Mouse (Mus musculus): Measurements from ENCODE around the gene Tank. TPM values are rescaled to one million over a fixed set of nuclear protein-coding genes. Genes with fewer than 3 reads are reported as not detected.

The Tank gene
- total RNA-seq, 2 experiments from 2014 or later: 36.8 to 37.2 TPM

GRCm38 (mm10) chr2:61655382-61656281, 77.2 kb downstream of the Tank start:
- peak; percentile 49 for DNase-seq

DNA sequence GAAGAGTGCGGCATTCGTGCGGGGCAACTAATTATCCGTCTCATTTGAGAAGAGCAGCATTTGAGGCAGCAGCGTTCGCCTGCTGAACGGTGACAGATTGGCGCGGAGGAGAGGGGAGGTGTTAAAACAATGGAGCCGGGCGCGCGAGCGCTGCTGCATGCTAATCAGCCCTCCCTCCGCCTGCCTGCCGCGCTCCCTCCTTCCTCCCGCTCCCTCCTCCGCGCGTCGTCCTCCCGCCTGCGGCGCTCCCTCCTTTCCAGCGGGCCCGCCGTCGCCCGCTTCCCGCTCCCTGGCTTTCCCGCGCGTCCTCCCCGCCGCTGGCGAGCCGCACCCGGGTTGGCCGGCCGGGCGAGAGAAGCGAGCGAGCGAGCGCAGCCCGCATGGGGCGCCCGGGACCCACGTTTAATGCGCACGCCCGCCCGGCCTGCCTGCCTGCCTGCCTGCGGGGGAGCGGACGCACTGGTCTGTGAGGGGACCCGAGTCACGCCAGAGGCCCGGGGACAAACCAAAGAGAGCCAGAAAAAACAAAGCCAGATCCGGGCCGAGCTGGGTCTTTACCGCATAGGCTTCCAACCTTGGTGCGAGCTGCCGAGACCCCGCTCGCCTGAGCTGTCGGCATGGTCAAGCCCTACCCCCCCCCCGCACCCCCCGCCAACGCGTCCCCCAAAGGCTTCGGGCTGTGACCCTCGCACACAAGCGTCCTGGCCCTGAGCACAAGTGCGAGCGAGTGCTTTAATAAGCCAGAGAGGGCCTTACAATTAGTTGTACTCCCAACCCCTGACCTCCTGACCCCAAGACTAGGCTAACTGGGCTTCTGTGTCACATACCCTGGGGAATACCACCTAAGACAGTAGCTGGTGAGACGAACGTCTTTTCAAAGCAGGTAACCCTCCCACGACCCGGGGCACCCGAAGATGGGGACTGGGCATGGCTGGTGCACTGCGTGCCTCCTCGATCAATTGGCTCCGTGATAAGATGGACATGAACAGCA, 78.3 kb downstream of the Tank start:
- peak; percentile 73 for DNase-seq

DNA sequence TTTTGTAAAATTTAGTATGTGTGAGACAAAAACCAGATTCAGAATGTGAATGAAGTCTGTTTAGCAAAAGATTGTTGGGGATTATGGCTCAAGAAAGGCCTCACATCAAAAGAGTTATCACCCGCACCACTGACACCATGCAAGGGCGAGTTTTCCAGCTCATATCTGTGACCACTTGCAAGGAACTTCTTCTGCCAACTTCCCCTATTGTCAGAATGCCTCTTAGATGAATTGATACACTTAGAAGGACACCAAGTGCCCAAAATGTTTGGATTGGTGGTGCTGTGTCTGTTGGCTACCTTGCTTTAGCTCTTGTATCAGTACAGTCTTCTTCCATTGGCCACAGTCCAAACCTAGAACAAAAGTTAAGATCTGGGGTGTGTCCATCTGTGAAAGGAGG, 80.9 kb downstream of the Tank start:
- DNase-seq: no peak

- no peak for DNase-seq
Measured at GRCm38 (mm10) chr2:61662833-61663232, 84.4 kb downstream of the Tank start.

- no peak for DNase-seq
Measured at GRCm38 (mm10) chr2:61663573-61664241, 85.3 kb downstream of the Tank start.

DNA sequence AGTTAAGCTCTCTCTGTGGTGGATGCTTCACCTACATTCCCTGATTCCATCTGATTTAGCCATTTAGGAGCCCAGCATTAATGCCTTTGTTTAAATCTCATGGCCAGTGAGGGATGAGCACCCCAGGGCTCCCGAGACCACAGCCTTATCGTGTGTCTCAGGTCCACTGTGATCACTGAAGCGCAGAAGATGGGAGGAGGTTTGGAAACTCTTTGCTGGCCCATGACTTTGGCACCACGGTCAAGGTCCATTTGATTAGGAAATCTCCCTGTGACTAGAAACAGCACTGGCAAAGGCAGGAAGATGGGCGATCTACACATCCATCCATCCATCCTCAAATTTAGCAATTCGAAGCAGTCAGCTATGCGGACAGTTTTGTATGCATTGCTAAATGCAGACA, 89.0 kb downstream of the Tank start:
- no peak for DNase-seq

GRCm38 (mm10) chr2:61668260-61668659, 89.9 kb downstream of the Tank start:
- DNase-seq: peak; percentile 69

- no peak for DNase-seq
Measured at GRCm38 (mm10) chr2:61674555-61674954, 96.2 kb downstream of the Tank start.

DNA sequence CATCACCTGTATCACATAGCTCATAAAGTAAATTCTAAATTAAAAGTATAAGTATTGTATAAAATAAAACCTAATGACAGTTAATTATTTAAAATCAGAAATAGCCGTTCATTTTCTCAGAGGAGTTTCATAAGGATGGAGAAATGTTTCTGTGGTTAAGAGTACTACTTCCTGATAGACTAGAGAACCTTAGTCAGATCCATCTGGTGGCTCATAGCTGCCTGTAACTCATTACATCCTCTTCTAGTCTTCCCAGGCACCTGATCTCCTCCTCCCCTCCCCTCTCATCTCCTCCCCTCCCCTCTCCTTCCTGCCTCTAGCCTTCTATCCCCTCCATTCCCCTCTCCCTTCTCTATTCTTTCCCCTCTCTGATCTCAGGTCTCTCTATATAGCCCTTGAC, 103.2 kb downstream of the Tank start:
- DNase-seq: no peak

DNA sequence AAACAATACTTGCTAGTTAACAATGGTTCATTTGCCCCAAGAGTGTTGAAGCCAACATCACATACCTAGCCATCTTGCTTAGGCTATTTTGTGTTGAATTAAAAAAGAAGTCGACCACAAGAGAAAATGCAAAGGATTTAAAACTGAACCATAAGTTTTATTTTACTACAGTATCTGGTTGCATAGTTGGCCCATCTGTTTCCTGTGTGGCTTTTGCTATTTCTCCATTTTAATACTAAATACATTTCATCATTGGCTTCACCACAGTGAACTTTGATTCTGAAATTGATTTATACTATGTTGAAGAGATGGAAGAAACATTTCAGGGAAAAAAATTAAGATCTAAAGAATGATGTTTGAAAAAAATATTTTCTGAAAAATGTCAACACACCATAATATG, 108.1 kb downstream of the Tank start:
- DNase-seq: no peak

DNA sequence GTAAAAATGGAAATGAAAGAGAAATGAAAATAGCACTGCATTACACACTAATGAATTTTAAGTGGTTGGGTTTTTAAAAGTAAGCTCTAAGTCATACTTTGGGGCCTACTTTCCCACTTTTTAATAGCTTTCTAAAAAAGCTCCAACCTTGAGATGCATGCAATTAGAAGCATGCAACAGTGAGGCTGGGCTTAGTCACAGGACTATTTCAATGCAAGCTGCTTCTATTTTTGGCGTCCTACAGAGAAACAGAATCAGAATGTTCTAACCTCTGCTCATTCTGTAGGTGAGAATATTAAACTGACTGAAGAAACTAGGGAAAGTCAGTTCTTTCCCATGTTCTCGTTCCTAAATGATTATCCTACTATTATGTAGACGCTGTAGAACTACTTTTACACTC, 110.7 kb downstream of the Tank start:
- no peak for DNase-seq

Other genes starting within 250 kb of the Tank start
- gene Psmd14, start 133.1 kb downstream of the Tank start, total RNA-seq (2021): 10 to 100 TPM; 87.6 to 95.0 TPM
- gene Tbr1, start 224.3 kb downstream of the Tank start, total RNA-seq (2021): under 1 TPM in 1 of 2 experiments, not detected in 1; 0.27 TPM